Mouse (Mus musculus) bone marrow macrophage, adult 2 months (primary cell): ENCODE data around the gene Aebp1.

Experiments used
- CTCF ChIP-seq: IDR thresholded peaks from 2 replicates; pipeline ENCODE4 v1.5.1; 2012; ENCODE audit warnings: low read depth, mild to moderate bottlenecking, low read length, moderate library complexity
- POLR2A ChIP-seq: IDR thresholded peaks from 2 replicates; pipeline ENCODE4 v1.6.1; 2012; ENCODE audit warnings: mild to moderate bottlenecking, low read depth, low read length, borderline replicate concordance

DNA sequence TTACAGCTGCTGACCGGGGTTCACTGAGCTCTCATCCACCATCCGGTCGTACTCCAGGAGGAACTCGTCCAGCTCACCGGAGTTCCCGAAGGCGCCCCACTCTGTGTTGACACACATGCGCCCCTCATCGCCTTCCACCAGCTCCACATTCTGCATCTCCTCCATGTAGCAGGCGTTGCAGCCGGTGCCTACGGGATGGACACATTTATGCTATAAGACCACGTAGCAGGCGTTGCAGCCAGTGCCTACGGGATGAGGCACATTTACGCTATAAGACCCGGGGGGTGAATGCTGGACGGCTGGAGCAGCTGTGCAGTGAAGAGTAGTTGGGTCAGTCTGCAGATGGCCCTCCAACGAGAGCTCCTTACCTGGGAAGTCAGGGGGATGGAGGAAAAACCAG, 42.6 kb downstream of the Aebp1 start:
- TF ChIP-seq CTCF (no peak), POLR2A (no peak)
